17 mouse cellular contexts compared by ENCODE assay signal in genomic region chr15:70203366-70203765, GRCm38 (mm10).
"Had no signal": no experiment of that assay in that cellular context is flagged by ENCODE, and none has a peak within 500 bp of the region (broad histone marks: within the 10 kb centered on the region; RNA-seq: fewer than 3 reads in every experiment).

No protein-coding gene starts in this region.

- DNase-seq: cerebellum, adult 8-10 months; cerebellum, adult 9-10 months; cerebellum, adult 9-11 months; cerebellum, postnatal 10 days; cerebellum, postnatal 14 days; cerebellum, postnatal 25 days; cerebellum, postnatal 36 days; embryo, embryonic 11 days; forebrain, postnatal 0 days; gastrocnemius, adult 2 months; gastrocnemius, postnatal 10 days; gastrocnemius, postnatal 14 days; gastrocnemius, postnatal 25 days; gastrocnemius, postnatal 36 days; heart, adult 11 months; heart, adult 18-20 months; heart, adult 2 months had no signal
